Mouse (Mus musculus): ENCODE data around the gene Trim54.

Gene Trim54

GRCm38 (mm10) chr5:31082355-31082754, 34.2 kb upstream of the Trim54 start:
- H3K4me1 ChIP-seq (replicated peaks; ENCODE audit: low read depth, low read length), result peaks cover 7% of the 10 kb centered on the region
- TF ChIP-seq CTCF (conservative IDR thresholded peaks at IDR 0.05; ENCODE audit: low read length), result peak; percentile 21; the same call in 1 of the 2 replicates
- no peak for TF ChIP-seq NANOG (IDR thresholded peaks at IDR 0.05; ENCODE audit: borderline replicate concordance, low read length)
- no peak for TF ChIP-seq POU5F1 (IDR thresholded peaks at IDR 0.05; ENCODE audit: borderline replicate concordance, low read length)

GRCm38 (mm10) chr5:31082935-31083625, 33.4 kb upstream of the Trim54 start:
- no peak overlapping the region for H3K4me3 ChIP-seq (replicated peaks; ENCODE audit: low read length)
- H3K4me1 ChIP-seq (replicated peaks; ENCODE audit: low read depth, low read length), result peaks cover 9% of the 10 kb centered on the region
- H3K36me3 ChIP-seq (ENCODE audit: insufficient read depth, low read length), result peaks cover 17% of the 10 kb centered on the region
- no peak for TF ChIP-seq CTCF (conservative IDR thresholded peaks at IDR 0.05; ENCODE audit: low read length)
- no peak for TF ChIP-seq NANOG (IDR thresholded peaks at IDR 0.05; ENCODE audit: borderline replicate concordance, low read length)
- TF ChIP-seq POU5F1 (IDR thresholded peaks at IDR 0.05; ENCODE audit: borderline replicate concordance, low read length), result no peak
- H3K27me3 ChIP-seq (ENCODE audit: insufficient read depth, low read length), result peaks cover 26% of the 10 kb centered on the region
- H3K9me3 ChIP-seq (ENCODE audit: low read length), result no peaks in the 10 kb centered on the region

More at GRCm38 (mm10) chr5:31082355-31082754, 34.2 kb upstream of the Trim54 start:
- H3K9me3 ChIP-seq (ENCODE audit: low read length), result no peaks in the 10 kb centered on the region
- peaks cover 21% of the 10 kb centered on the region for H3K27me3 ChIP-seq (ENCODE audit: insufficient read depth, low read length)
- H3K36me3 ChIP-seq (ENCODE audit: insufficient read depth, low read length), result peaks cover 24% of the 10 kb centered on the region
- H3K4me3 ChIP-seq (replicated peaks; ENCODE audit: low read length), result no peak overlapping the region

- TF ChIP-seq CTCF (conservative IDR thresholded peaks at IDR 0.05; ENCODE audit: low read length), result no peak
- TF ChIP-seq POU5F1 (IDR thresholded peaks at IDR 0.05; ENCODE audit: borderline replicate concordance, low read length), result no peak
- TF ChIP-seq NANOG (IDR thresholded peaks at IDR 0.05; ENCODE audit: borderline replicate concordance, low read length), result no peak
- H3K4me1 ChIP-seq (replicated peaks; ENCODE audit: low read depth, low read length), result peaks cover 15% of the 10 kb centered on the region
- peaks cover 8% of the 10 kb centered on the region for H3K36me3 ChIP-seq (ENCODE audit: insufficient read depth, low read length)
- H3K27me3 ChIP-seq (ENCODE audit: insufficient read depth, low read length), result peaks cover 34% of the 10 kb centered on the region
- no peaks in the 10 kb centered on the region for H3K9me3 ChIP-seq (ENCODE audit: low read length)
- H3K4me3 ChIP-seq (replicated peaks; ENCODE audit: low read length), result no peak overlapping the region
Observed at GRCm38 (mm10) chr5:31083949-31084348, 32.6 kb upstream of the Trim54 start.

- peaks cover 61% of the 10 kb centered on the region for H3K27me3 ChIP-seq (ENCODE audit: insufficient read depth, low read length)
- no peaks in the 10 kb centered on the region for H3K36me3 ChIP-seq (ENCODE audit: insufficient read depth, low read length)
- H3K9me3 ChIP-seq (ENCODE audit: low read length), result no peaks in the 10 kb centered on the region
- H3K4me3 ChIP-seq (replicated peaks; ENCODE audit: low read length), result no peak overlapping the region
- peaks cover 28% of the 10 kb centered on the region for H3K4me1 ChIP-seq (replicated peaks; ENCODE audit: low read depth, low read length)
- TF ChIP-seq CTCF (conservative IDR thresholded peaks at IDR 0.05; ENCODE audit: low read length) (no peak), POU5F1 (IDR thresholded peaks at IDR 0.05; ENCODE audit: borderline replicate concordance, low read length) (no peak), NANOG (IDR thresholded peaks at IDR 0.05; ENCODE audit: borderline replicate concordance, low read length) (no peak)
Observed at GRCm38 (mm10) chr5:31086606-31087005, 29.9 kb upstream of the Trim54 start.

- Histone ChIP-seq H3K4me1 (replicated peaks; ENCODE audit: low read depth, low read length) (peaks cover 32% of the 10 kb centered on the region), H3K9me3 (ENCODE audit: low read length) (no peaks in the 10 kb centered on the region), H3K27me3 (ENCODE audit: insufficient read depth, low read length) (peaks cover 66% of the 10 kb centered on the region), H3K4me3 (replicated peaks; ENCODE audit: low read length) (no peak overlapping the region), H3K36me3 (ENCODE audit: insufficient read depth, low read length) (no peaks in the 10 kb centered on the region)
- TF ChIP-seq POU5F1 (IDR thresholded peaks at IDR 0.05; ENCODE audit: borderline replicate concordance, low read length) (no peak), NANOG (IDR thresholded peaks at IDR 0.05; ENCODE audit: borderline replicate concordance, low read length) (no peak), CTCF (conservative IDR thresholded peaks at IDR 0.05; ENCODE audit: low read length) (no peak)
Observed at GRCm38 (mm10) chr5:31087131-31087530, 29.4 kb upstream of the Trim54 start.

- H3K4me1 ChIP-seq (replicated peaks; ENCODE audit: low read depth, low read length), result peaks cover 60% of the 10 kb centered on the region
- TF ChIP-seq NANOG (IDR thresholded peaks at IDR 0.05; ENCODE audit: borderline replicate concordance, low read length) (no peak), POU5F1 (IDR thresholded peaks at IDR 0.05; ENCODE audit: borderline replicate concordance, low read length) (no peak), CTCF (conservative IDR thresholded peaks at IDR 0.05; ENCODE audit: low read length) (no peak)
- H3K4me3 ChIP-seq (replicated peaks; ENCODE audit: low read length), result peak overlapping the region; percentile 87
- H3K27me3 ChIP-seq (ENCODE audit: insufficient read depth, low read length), result peaks cover 98% of the 10 kb centered on the region
- H3K9me3 ChIP-seq (ENCODE audit: low read length), result no peaks in the 10 kb centered on the region
- no peaks in the 10 kb centered on the region for H3K36me3 ChIP-seq (ENCODE audit: insufficient read depth, low read length)
Observed at GRCm38 (mm10) chr5:31092231-31092975, 24.1 kb upstream of the Trim54 start.

- no peaks in the 10 kb centered on the region for H3K9me3 ChIP-seq (ENCODE audit: low read length)
- TF ChIP-seq CTCF (conservative IDR thresholded peaks at IDR 0.05; ENCODE audit: low read length), result no peak
- no peak for TF ChIP-seq NANOG (IDR thresholded peaks at IDR 0.05; ENCODE audit: borderline replicate concordance, low read length)
- TF ChIP-seq POU5F1 (IDR thresholded peaks at IDR 0.05; ENCODE audit: borderline replicate concordance, low read length), result no peak
- peaks cover 52% of the 10 kb centered on the region for H3K4me1 ChIP-seq (replicated peaks; ENCODE audit: low read depth, low read length)
- H3K36me3 ChIP-seq (ENCODE audit: insufficient read depth, low read length), result no peaks in the 10 kb centered on the region
- peak overlapping the region; percentile 87 for H3K4me3 ChIP-seq (replicated peaks; ENCODE audit: low read length)
- H3K27me3 ChIP-seq (ENCODE audit: insufficient read depth, low read length), result peaks cover 98% of the 10 kb centered on the region
Observed at GRCm38 (mm10) chr5:31093151-31094041, 23.1 kb upstream of the Trim54 start.

Measured in E14TG2a.4 (cell line).